Mouse (Mus musculus): Measurements from ENCODE around the gene Lnpk.

Lnpk gene

DNA sequence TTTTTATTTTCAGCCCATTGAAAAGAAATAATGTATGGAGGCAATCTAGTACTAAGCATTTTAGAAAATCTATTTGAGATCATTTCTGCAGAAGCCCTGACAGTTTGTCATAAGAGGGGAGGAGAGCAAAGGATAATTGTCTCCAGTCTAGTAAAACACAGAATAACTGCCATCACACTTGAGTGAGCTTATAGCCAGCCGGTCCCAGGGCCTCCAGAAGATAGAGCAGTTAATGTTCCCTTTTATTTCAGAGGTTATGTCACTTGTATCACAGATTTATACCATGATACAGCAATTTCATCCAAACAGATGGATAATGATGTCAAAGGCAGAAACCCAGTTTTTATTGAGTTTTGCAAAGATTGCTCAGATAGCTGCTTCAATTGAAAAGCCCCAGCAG, 89.0 kb downstream of the Lnpk start:
- DNase-seq (ENCODE audit: low read depth) = no peak

- no peak for DNase-seq (ENCODE audit: low read depth)
Observed at GRCm38 (mm10) chr2:74488443-74488842, 90.8 kb downstream of the Lnpk start.

DNA sequence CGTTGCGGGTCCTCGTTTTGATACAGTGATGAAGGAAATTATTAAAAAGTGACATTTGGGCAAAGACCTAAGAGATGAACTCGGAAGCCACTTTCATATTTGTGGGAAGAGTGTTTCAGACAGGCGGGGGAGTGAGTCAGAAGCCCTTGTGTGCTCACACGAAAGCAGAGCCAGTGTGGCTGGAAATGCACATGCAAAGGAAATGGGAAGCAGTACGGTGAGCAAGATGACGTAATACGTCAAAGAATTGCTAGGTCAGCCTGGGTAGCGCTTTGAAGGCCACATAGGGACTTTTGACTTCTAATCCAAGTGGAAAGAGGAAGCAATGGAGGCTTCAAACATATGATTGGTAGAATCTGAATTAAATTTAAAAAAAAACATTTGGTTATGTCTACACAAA, 96.6 kb downstream of the Lnpk start:
- DNase-seq (ENCODE audit: low read depth) = peak; percentile 7

DNA sequence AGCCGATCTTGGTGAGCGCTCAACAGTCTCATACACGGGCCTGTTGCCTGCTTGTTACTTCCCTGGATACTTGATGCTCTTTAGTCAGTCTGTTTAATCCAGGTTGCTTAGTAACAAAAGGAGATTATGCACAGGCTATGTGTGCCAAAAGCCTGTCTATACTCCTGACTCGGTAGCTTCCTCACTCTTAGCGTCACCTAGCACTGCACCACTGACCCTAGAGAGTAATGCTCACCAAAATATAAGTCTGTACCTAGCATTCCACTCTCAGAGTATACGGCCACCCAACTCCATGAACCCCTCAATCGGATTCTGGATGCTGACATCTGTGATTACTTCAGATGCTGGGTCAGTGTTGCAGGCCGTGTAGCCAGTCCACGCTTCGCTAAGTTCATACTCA, 97.1 kb downstream of the Lnpk start:
- DNase-seq (ENCODE audit: low read depth) = no peak

All from fibroblast of lung, adult 2 months (primary cell).